Mouse (Mus musculus): ENCODE measurements around the gene Ggta1. TPM values are rescaled to one million over a fixed set of nuclear protein-coding genes. Genes with fewer than 3 reads are reported as not detected.

The Ggta1 gene
- polyA plus RNA-seq, 1 experiment from 2014 or later: 5.6 TPM

DNA sequence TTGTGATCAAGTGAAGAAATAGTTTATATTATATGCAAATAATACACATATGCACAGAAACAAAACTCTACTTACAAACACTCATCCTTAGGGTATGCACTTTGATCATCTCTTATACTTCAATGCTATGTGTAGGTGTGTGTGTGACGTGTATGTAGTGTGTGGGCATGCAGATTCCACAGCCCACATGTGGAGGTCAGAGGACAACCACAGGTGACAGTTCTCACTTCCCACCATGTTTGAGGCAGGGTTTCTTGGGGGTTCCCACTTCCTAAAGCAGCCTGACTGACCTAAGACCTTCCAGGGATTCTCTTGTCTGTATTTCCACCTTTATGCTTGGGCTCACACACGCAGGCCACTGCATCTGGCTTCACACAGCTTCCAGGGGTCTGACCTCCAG lies 50.8 kb downstream of the Ggta1 start:
- Histone ChIP-seq H3K4me1 (ENCODE audit: control insufficient read depth, insufficient read depth, low read length) (no peaks in the 10 kb centered on the region), H3K9me3 (ENCODE audit: control insufficient read depth, low read length) (no peaks in the 10 kb centered on the region), H3K36me3 (ENCODE audit: control insufficient read depth, insufficient read depth, low read length) (no peaks in the 10 kb centered on the region), H3K27me3 (ENCODE audit: control insufficient read depth, insufficient read depth, low read length) (no peaks in the 10 kb centered on the region), H3K4me3 (replicated peaks; ENCODE audit: low read depth, low read length) (no peak overlapping the region), H3K9ac (replicated peaks; ENCODE audit: low read length) (no peak overlapping the region), H3K27ac (replicated peaks; ENCODE audit: low read depth, low read length) (no peak overlapping the region), H3K4me2 (ENCODE audit: low read length) (no peak overlapping the region)
- no peak for ATAC-seq (ENCODE audit: low FRiP score, low TSS enrichment)
- WGBS: 84% methylated on average over 2 of the region's 2 CpGs
- no peak for DNase-seq

DNA sequence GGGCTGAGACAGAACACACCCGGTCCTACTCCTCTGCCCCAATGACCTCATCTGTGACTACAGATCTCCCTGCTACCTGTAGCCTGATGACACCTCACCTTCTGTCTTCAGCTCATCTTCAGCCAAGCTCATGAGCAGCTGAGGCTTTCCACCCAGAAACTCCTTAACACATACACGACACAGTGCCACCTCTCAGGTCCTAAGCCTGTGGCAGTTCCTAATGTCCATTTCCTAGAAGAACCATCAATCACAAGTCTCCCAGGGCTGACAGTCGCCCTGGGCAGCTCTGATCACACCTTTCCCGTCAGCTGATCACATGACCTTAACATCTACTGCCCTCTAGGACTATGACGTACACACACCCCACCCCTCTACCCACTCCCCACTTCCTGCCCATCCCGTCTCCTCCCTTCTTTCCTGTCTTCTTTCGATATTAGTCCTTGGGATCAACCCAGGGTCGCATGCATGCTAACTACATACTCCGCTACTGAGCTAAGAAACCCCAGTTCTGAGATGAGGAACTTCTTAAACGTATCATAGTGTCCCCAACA lies 51.3 kb downstream of the Ggta1 start:
- H3K4me3 ChIP-seq (replicated peaks; ENCODE audit: low read depth, low read length): no peak overlapping the region
- no peaks in the 10 kb centered on the region for H3K9me3 ChIP-seq (ENCODE audit: control insufficient read depth, low read length)
- no peak overlapping the region for H3K27ac ChIP-seq (replicated peaks; ENCODE audit: low read depth, low read length)
- no peak for DNase-seq
- H3K4me1 ChIP-seq (ENCODE audit: control insufficient read depth, insufficient read depth, low read length): no peaks in the 10 kb centered on the region
- no peak overlapping the region for H3K9ac ChIP-seq (replicated peaks; ENCODE audit: low read length)
- no peak overlapping the region for H3K4me2 ChIP-seq (ENCODE audit: low read length)
- 85% methylated on average over 10 of the region's 10 CpGs for WGBS
- ATAC-seq (ENCODE audit: low FRiP score, low TSS enrichment): no peak
- H3K36me3 ChIP-seq (ENCODE audit: control insufficient read depth, insufficient read depth, low read length): no peaks in the 10 kb centered on the region
- no peaks in the 10 kb centered on the region for H3K27me3 ChIP-seq (ENCODE audit: control insufficient read depth, insufficient read depth, low read length)

DNA sequence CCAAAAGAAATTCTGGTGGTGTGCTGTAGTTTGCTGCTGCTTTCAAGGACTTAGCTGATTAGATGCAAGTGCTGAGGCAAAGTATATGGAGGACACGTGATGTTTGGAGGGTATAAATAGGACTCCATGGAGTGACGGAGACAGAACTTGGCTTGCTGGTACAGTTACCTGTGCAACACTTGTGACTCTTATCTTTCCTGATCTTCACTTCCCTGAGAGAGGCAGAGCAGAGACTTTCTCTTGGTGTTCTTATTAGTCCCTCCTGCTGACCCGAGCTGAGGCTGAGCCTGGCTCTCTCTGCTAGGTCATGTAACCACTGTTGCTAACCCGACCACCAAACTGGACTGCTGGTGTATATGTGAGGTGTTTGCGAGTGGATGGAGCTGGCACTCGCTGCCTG lies 53.6 kb downstream of the Ggta1 start:
- no peak for DNase-seq
- Histone ChIP-seq H3K9ac (replicated peaks; ENCODE audit: low read length) (no peak overlapping the region), H3K36me3 (ENCODE audit: control insufficient read depth, insufficient read depth, low read length) (no peaks in the 10 kb centered on the region), H3K4me3 (replicated peaks; ENCODE audit: low read depth, low read length) (no peak overlapping the region), H3K27me3 (ENCODE audit: control insufficient read depth, insufficient read depth, low read length) (no peaks in the 10 kb centered on the region), H3K27ac (replicated peaks; ENCODE audit: low read depth, low read length) (no peak overlapping the region), H3K4me2 (ENCODE audit: low read length) (no peak overlapping the region), H3K9me3 (ENCODE audit: control insufficient read depth, low read length) (no peaks in the 10 kb centered on the region), H3K4me1 (ENCODE audit: control insufficient read depth, insufficient read depth, low read length) (no peaks in the 10 kb centered on the region)
- 85% methylated on average over 6 of the region's 6 CpGs for WGBS
- no peak for ATAC-seq (ENCODE audit: low FRiP score, low TSS enrichment)

DNA sequence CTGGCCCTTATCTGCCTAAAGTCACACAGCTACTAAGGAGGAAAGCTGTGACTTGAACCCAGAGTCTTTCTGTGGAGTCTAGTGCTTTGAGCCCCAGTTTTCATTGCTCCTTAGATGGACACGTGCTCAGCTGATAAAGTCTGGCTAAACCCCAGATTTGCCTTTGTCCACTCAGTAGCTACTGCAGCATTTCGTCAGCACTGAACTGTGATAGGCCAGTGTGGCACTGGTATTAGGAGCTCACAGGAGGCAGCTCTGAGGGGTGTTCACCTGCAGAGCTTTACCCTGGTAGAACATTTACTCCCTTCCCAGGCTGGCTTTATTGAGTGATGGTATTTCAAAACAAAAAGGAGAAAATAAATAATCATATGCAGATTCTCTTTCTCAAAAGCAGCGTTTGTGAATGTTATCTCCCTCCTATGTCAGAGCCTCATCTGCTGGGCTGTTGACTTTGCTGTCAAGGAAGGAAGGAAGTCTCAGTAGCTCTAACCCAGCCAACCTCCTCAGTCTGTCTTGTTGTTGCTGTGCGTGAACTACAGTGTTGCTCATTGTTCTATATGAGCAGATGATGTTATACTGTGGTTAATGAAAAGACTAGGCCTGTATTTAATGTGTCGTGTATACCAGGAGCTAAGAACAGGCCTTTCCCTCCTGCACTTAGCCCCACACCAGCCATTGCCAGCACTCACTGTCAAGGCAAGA lies 54.5 kb downstream of the Ggta1 start:
- no peak for DNase-seq

GRCm38 (mm10) chr2:35407878-35408277 lies 55.2 kb downstream of the Ggta1 start:
- Histone ChIP-seq H3K9ac (replicated peaks; ENCODE audit: low read length) (no peak overlapping the region), H3K4me2 (ENCODE audit: low read length) (no peak overlapping the region), H3K27me3 (ENCODE audit: control insufficient read depth, insufficient read depth, low read length) (no peaks in the 10 kb centered on the region), H3K4me1 (ENCODE audit: control insufficient read depth, insufficient read depth, low read length) (no peaks in the 10 kb centered on the region), H3K4me3 (replicated peaks; ENCODE audit: low read depth, low read length) (no peak overlapping the region), H3K27ac (replicated peaks; ENCODE audit: low read depth, low read length) (no peak overlapping the region), H3K36me3 (ENCODE audit: control insufficient read depth, insufficient read depth, low read length) (no peaks in the 10 kb centered on the region), H3K9me3 (ENCODE audit: control insufficient read depth, low read length) (no peaks in the 10 kb centered on the region)
- WGBS: 79% methylated on average over 7 of the region's 7 CpGs
- DNase-seq: no peak
- no peak for ATAC-seq (ENCODE audit: low FRiP score, low TSS enrichment)

More for the DNA sequence above, 54.5 kb downstream of the Ggta1 start:
- H3K27ac ChIP-seq (replicated peaks; ENCODE audit: low read depth, low read length): no peak overlapping the region
- no peaks in the 10 kb centered on the region for H3K4me1 ChIP-seq (ENCODE audit: control insufficient read depth, insufficient read depth, low read length)
- no peak overlapping the region for H3K4me3 ChIP-seq (replicated peaks; ENCODE audit: low read depth, low read length)
- no peak overlapping the region for H3K4me2 ChIP-seq (ENCODE audit: low read length)
- no peaks in the 10 kb centered on the region for H3K36me3 ChIP-seq (ENCODE audit: control insufficient read depth, insufficient read depth, low read length)
- no peak overlapping the region for H3K9ac ChIP-seq (replicated peaks; ENCODE audit: low read length)
- H3K9me3 ChIP-seq (ENCODE audit: control insufficient read depth, low read length): no peaks in the 10 kb centered on the region
- 80% methylated on average over 5 of the region's 5 CpGs for WGBS
- ATAC-seq (ENCODE audit: low FRiP score, low TSS enrichment): no peak
- H3K27me3 ChIP-seq (ENCODE audit: control insufficient read depth, insufficient read depth, low read length): no peaks in the 10 kb centered on the region

DNA sequence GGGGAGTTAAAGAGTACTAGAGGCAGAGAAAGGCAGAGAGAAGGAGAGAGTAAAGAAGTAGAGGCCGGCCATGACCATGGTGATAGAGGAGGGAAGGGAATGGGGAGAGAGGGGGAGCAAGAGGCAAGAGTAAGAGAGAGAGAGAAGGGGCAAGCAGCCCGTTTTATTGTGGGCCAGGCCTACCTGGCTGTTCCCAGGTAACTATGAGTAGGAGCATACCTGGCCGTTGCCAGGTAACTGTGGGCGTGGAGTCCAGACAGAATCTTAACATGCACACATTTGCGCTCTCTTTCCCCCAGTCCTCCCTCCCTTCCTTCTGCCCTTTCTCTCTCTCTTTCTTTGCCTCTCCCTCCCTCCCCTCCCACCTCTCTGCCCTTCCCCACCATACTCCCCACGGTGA lies 55.8 kb downstream of the Ggta1 start:
- no peaks in the 10 kb centered on the region for H3K4me1 ChIP-seq (ENCODE audit: control insufficient read depth, insufficient read depth, low read length)
- H3K27ac ChIP-seq (replicated peaks; ENCODE audit: low read depth, low read length): no peak overlapping the region
- no peak overlapping the region for H3K9ac ChIP-seq (replicated peaks; ENCODE audit: low read length)
- H3K27me3 ChIP-seq (ENCODE audit: control insufficient read depth, insufficient read depth, low read length): no peaks in the 10 kb centered on the region
- DNase-seq (no peak), ATAC-seq (ENCODE audit: low FRiP score, low TSS enrichment) (no peak)
- H3K9me3 ChIP-seq (ENCODE audit: control insufficient read depth, low read length): no peaks in the 10 kb centered on the region
- no peak overlapping the region for H3K4me2 ChIP-seq (ENCODE audit: low read length)
- 86% methylated on average over 6 of the region's 6 CpGs for WGBS
- H3K4me3 ChIP-seq (replicated peaks; ENCODE audit: low read depth, low read length): no peak overlapping the region
- no peaks in the 10 kb centered on the region for H3K36me3 ChIP-seq (ENCODE audit: control insufficient read depth, insufficient read depth, low read length)

GRCm38 (mm10) chr2:35406611-35407010 lies 56.4 kb downstream of the Ggta1 start:
- Histone ChIP-seq H3K4me3 (replicated peaks; ENCODE audit: low read depth, low read length) (no peak overlapping the region), H3K4me1 (ENCODE audit: control insufficient read depth, insufficient read depth, low read length) (no peaks in the 10 kb centered on the region), H3K36me3 (ENCODE audit: control insufficient read depth, insufficient read depth, low read length) (no peaks in the 10 kb centered on the region), H3K4me2 (ENCODE audit: low read length) (no peak overlapping the region), H3K9ac (replicated peaks; ENCODE audit: low read length) (no peak overlapping the region), H3K27ac (replicated peaks; ENCODE audit: low read depth, low read length) (no peak overlapping the region), H3K9me3 (ENCODE audit: control insufficient read depth, low read length) (no peaks in the 10 kb centered on the region), H3K27me3 (ENCODE audit: control insufficient read depth, insufficient read depth, low read length) (no peaks in the 10 kb centered on the region)
- no peak for ATAC-seq (ENCODE audit: low FRiP score, low TSS enrichment)
- WGBS: 63% methylated on average over 1 of the region's 1 CpGs
- no peak for DNase-seq

DNA sequence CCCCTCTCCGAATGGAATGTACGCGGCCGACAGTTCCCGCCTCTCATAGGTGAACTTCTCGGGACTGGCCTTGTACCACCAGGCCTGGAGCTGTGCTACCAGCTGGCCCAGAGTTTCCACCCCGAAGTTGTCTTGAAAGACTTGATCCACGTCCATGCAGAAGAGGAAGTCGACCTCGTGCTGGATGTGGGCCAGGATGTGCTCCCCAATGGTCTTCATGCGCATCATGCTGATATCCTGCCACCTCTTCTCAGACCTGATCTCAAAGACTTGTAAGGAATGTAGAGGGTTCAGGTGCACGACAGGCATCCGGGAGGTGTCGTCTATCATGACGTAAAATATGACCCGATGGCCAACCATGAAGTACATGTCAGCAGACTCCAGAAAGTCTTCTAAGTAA lies 60.6 kb downstream of the Ggta1 start:
- ATAC-seq (ENCODE audit: low FRiP score, low TSS enrichment) (no peak), DNase-seq (no peak)
- H3K4me1 ChIP-seq (ENCODE audit: control insufficient read depth, insufficient read depth, low read length): no peaks in the 10 kb centered on the region
- H3K4me2 ChIP-seq (ENCODE audit: low read length): no peak overlapping the region
- H3K27me3 ChIP-seq (ENCODE audit: control insufficient read depth, insufficient read depth, low read length): no peaks in the 10 kb centered on the region
- H3K9ac ChIP-seq (replicated peaks; ENCODE audit: low read length): no peak overlapping the region
- no peak overlapping the region for H3K27ac ChIP-seq (replicated peaks; ENCODE audit: low read depth, low read length)
- H3K4me3 ChIP-seq (replicated peaks; ENCODE audit: low read depth, low read length): no peak overlapping the region
- WGBS: 93% methylated on average over 16 of the region's 16 CpGs
- no peaks in the 10 kb centered on the region for H3K9me3 ChIP-seq (ENCODE audit: control insufficient read depth, low read length)
- no peaks in the 10 kb centered on the region for H3K36me3 ChIP-seq (ENCODE audit: control insufficient read depth, insufficient read depth, low read length)

DNA sequence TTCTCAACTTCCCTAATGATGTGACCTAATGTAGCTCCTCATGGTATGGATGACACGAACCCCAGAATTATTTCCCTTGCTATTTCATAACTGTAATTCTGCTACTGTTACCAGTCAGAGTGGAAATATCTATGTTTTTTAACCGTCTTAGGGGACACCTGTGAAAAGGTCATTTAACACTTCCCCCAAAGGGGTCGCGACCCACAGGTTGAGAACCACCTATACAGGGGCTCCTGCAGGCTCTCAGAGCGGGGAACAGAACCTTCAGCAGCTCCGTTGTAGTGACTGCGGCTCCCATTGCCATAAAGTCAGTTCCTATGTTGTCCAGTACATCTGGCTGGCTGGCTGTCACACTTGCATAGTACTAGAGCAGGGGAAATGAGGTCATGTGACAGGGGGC lies 62.3 kb downstream of the Ggta1 start:
- DNase-seq (no peak), ATAC-seq (ENCODE audit: low FRiP score, low TSS enrichment) (no peak)
- WGBS: 90% methylated on average over 7 of the region's 7 CpGs
- Histone ChIP-seq H3K9me3 (ENCODE audit: control insufficient read depth, low read length) (no peaks in the 10 kb centered on the region), H3K4me1 (ENCODE audit: control insufficient read depth, insufficient read depth, low read length) (no peaks in the 10 kb centered on the region), H3K27me3 (ENCODE audit: control insufficient read depth, insufficient read depth, low read length) (no peaks in the 10 kb centered on the region), H3K4me2 (ENCODE audit: low read length) (no peak overlapping the region), H3K9ac (replicated peaks; ENCODE audit: low read length) (no peak overlapping the region), H3K4me3 (replicated peaks; ENCODE audit: low read depth, low read length) (no peak overlapping the region), H3K36me3 (ENCODE audit: control insufficient read depth, insufficient read depth, low read length) (no peaks in the 10 kb centered on the region), H3K27ac (replicated peaks; ENCODE audit: low read depth, low read length) (no peak overlapping the region)

All from midbrain, embryonic 14.5 days (tissue).